Mouse (Mus musculus) adrenal gland, postnatal 4 days (tissue): Measurements from ENCODE around the gene Chrna4. TPM values are rescaled to one million over a fixed set of nuclear protein-coding genes. Genes with fewer than 3 reads are reported as not detected.

Experiments
- DNase-seq, 2 experiments: peaks; one replicate each; pipeline ENCODE4 v3.0.0; 2021 to 2022; ENCODE audit warnings: low spot score in 2 of 2, mixed read lengths in 2 of 2
- total RNA-seq, 2 experiments: library from RNA; stranded (reverse); gene quantifications; 2 replicates each; pipeline ENCODE4 v1.2.3; 2021

Chrna4 gene
- total RNA-seq, 2 experiments from 2014 or later = 11.1 to 13.6 TPM

DNA sequence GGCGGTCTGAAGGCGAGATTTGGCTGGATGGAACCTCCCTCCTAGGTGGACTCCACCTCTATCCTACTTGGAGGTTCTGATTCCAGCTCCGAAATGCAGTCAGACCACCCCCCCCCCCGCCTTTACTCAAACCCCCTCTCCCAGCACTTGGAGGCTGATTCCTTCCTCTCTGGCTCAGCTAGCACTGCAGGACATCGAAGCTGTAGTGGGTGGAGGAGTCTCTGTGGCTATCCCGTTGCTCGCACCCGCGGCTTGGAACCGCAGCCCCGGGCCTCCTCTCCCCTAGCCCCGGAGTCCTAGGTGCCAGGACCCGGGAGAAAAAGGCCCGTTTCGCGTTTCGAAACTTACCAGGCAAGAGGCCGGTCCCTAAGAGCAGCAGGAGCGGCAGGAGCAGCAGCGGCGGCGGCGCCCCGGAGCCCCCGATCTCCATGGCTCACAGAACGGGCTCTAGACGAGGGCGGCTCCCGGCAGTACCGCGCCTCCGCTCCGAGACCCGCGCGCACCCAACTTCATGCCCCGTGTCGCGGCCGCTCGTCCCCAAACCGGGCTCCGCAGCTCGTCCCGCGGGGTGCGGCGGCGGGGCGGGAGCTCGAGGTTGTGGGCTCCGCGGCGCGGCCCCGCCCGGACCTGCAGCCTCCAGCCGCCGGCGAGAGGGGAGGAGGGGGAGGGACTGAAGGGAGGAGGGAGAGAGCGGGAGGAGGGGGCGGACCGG lies 4.5 kb downstream of the Chrna4 start:
- DNase-seq = no peak

DNA sequence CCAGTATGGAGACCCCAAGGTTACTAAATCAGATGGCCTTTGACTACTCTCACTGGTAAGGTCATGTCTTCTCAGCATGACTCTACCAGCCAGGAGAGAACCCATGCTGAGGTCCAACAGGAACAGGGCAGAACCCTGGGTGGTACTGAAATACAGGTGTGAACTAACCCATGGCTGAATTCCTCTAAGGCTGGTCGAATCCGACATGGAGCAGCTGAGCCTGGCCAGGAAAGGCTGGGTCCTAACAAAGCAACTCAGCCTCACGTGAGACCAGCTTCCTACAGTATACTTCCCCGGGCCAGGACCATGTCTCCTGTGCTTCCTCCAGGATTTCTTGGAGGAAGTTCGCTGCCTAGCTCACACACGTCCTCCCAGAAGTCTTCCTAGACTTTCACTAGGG lies 6.8 kb downstream of the Chrna4 start:
- no peak for DNase-seq

DNA sequence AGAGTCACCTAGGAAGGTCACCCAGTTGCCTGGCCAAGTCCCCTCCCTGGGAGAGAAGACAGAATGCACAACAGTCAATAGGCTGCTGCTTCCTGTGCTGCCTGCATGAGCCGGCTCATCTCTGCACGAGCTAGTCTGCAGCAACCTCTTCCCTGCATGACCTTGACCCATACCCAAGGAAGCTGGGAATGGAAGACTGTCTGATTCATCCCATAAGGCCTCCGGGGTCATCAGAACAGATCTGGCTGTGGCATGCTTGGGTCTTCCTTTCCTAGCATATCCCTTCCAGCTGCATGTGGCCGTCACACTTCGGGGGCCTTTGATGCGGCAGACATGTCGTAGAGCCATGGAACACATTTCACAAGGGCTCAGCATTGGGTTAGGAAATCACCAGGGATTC lies 8.2 kb downstream of the Chrna4 start:
- DNase-seq = no peak

DNA sequence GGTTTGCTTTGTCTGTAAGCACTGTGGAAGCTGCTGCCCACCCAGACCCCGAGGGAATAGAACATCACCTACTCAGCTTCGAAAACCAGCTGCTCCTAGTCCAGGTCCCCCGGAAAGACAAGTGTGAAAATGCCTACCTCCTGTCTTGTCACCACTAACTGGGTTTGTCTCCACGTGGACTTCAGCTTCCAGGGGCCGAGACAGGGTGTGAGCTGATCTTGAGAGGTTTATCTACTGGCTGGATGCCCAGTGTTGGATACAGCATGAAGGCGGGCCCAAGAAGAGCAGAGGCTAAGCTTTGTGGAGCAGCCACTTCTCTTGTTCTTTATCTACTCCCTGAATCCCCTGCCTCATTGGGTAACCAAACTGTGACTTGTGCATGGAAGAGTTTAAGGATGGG lies 10.0 kb downstream of the Chrna4 start:
- DNase-seq = no peak

DNA sequence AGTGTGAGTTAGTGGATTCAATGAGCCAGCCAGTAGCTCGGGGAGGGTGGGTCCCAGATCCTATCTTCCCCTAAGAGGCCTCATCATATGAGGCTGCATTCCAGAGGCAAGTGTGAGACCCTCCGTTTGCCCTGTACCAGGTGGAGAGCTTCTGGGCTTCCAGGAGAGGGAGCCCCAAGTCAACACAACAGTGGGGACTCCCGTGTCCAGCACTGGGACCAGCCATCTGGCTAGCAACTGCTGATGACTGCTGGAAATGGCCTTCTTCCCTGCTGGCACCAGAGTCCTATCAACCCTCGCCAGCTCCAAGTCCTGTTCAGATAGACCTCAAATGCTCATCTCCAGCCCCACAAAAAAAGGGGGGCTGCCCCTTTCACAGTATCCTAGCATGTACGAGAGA lies 10.9 kb downstream of the Chrna4 start:
- no peak for DNase-seq

DNA sequence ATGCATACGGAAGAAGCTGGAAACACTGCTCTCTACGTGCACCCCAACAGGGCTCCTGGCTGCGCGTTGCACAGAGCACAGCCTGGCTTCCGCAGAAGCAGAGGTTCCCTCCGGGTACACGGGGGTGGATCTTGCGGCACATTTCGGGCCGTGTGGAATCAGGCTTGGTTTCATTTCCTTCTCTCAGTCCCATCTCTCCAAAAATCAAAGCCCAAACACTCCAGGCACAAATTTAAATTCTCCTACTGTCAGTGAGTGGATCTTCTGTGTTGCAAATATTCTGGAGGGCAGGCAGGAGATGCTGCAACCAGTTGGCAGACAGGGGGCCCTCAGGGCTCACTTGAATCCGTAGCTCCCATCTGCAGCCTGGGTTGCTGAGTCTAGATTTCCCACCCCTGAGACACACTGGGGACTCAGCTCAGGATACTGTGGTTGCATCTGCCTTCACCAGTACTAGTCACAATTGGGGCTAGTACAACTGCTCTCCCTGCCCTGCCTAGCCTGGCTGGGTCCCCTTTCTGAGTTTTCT lies 11.9 kb downstream of the Chrna4 start:
- DNase-seq = no peak

DNA sequence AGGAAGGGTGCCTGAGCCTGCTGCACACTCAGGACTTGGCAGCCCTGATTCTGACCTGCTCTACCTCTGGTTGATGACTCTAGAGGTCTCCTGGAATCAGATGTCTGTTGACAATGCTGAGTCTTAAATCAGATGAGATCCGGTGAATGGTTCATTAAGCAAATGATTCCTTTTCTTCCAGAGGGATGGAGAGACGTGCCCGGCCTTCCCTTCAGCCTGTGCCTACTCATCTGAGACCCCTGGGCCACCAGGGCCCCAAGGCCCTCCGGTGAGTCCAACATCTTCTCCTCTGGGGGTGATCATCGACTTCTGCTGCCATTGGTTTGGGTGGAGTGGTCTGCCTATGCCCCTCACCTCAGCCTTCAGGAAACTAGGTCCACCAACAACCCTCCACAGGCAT lies 35.0 kb downstream of the Chrna4 start:
- DNase-seq = no peak

DNA sequence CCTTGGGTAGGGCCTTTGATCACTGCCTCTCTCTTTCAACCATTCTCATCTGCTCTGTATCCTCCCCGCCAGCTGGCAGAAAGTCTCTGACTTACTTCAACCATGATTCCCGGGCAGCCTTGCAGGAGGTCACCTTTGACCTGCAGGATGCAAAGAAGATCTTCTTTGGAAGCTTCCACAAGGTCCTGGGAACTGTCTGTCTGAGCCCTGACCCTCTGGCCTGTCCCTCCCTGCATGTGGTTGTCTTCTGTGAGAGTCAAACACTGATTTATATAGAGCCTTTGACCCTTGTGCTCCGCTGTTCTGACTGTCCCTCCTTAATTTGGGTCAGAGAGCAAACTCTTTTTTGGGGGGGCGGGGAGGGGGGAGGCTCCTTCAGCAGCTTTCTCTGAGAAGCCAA lies 36.3 kb downstream of the Chrna4 start:
- no peak for DNase-seq

DNA sequence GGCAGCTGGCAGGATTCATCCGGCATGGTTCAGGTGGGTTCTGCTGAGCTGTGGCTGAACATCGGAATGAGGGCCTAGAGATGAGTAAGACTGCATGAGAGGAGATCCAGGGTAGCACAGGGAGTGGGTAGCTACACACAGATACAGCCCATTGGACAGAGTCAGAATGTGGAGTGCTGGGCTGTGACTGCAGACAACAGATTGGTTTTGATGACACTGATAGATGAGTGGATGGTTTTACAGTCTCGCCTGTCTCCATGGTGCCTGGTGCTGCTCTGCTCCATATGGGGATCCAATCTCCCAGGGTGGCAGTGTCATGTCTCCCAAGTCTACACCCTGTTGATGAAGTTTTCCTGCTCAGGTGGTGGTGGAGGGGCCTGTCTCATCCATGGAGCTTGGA lies 46.4 kb downstream of the Chrna4 start:
- DNase-seq = no peak

DNA sequence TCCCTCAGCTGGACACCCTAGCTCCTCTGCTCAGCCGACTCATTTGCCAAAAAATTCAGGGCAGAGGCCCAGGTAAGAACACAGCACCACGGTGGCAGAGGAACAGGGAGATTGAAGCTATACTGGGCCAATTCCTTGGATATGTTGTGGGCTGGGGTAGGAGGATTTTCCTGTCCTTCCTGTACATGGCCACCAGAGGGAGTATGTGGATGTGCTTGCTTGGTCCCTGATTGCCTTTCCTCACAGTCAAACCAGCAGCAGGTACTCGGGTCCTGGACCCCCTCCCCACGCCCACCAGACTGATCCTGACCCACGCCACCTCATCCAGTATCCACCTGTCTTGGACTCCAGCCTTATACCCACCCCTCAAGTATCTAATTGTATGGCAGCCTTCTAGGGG lies 46.9 kb downstream of the Chrna4 start:
- DNase-seq = no peak

DNA sequence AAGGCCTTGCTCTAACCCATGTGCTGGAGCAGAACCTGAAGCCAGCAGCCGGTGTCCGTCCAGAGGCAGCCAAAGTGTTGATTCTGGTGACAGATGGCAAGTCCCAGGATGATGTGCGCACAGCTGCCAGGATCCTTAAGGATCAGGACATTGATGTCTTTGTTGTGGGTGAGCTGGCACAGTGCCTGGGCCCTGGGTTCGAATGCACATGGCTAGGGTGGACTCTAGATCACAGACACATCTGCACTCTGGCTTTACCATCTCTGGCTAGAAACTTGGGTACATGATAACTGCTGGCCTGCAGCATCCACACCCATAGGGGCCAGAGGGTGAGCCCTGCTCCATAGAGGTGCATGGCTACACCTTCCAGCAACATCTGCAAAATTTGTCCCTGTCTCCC lies 47.9 kb downstream of the Chrna4 start:
- no peak for DNase-seq

DNA sequence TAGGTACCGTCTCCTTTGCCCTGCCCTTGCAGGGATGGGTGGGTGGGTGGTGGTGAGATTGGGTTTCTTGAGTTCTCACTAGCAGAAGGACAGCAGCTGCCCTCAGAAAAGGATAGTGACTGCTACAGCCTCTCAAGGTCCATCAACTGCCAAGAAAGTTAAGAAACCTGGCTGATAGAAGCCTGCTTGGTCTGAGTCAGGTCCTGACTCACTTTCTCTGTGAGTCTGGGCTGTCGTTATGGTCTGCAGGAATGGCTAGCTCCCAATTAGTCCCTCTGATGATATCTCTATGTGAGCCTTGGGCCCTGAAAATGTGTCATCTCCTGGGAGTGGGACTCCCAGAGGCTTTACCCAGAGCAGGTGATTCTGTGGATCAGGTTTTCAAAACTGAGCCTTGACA lies 49.0 kb downstream of the Chrna4 start:
- DNase-seq = no peak

DNA sequence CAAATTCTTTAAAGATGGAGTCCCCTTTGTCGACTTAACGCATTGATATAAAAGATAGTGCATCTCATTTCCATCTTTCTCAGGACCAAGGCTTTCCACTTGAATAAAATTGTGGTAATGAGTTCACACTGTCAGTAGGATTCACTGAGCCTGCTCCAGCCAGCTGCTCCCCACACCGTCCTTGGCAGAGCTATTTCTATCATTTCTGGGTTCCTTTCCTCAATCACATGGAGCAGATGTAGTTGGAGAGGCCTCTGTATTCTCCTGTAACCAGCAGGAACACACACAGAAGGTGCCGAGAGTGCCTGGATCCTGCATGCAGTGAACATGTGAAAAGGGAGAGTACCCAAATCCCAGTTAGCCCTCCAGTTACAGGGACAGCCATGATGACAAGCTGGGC lies 53.0 kb downstream of the Chrna4 start:
- no peak for DNase-seq

DNA sequence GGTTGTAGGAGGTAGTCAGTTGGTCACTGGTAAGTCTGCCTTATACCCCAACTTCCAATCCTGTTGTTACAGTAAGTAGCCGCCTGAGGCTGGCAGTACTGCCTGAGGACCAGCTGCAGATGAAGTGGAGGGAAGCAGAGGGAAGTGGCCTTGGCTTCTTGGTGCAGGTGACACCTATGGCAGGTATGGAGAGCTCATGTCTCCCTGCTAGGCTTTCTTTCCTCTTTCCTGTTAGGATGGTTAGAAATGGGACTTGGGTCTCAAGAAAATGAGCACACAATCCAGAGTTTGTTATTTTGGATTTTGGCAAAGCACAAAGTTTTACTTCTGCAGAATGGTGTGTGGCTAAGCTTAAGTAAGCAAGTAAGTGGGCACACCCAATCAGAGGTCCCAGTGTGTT lies 54.4 kb downstream of the Chrna4 start:
- DNase-seq = no peak

DNA sequence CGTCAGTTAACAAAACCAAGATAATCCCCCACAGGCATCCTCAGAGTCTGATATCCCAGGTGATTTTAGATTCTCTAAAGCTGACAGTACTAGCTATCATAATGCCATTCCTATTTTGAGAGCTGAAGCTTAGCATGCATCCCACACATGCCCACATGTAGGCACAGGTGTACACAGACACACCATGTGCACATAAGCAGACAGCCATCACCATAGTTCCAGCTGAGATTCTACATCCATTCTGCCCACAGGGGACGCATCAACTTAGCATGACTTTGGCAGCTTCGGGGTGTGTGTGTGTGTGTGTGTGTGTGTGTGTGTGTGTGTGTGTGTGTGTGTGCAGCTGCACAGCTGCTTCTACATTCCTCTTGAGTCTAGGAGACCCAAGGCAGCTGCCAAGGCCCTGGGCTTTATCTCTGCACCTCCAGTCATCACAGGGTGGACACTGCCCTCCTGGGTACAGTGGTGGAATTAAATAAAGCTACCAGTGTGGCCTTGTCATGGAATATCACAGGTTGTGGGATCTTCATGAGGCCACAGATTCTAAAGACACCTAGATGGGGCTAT lies 54.9 kb downstream of the Chrna4 start:
- DNase-seq = no peak

DNA sequence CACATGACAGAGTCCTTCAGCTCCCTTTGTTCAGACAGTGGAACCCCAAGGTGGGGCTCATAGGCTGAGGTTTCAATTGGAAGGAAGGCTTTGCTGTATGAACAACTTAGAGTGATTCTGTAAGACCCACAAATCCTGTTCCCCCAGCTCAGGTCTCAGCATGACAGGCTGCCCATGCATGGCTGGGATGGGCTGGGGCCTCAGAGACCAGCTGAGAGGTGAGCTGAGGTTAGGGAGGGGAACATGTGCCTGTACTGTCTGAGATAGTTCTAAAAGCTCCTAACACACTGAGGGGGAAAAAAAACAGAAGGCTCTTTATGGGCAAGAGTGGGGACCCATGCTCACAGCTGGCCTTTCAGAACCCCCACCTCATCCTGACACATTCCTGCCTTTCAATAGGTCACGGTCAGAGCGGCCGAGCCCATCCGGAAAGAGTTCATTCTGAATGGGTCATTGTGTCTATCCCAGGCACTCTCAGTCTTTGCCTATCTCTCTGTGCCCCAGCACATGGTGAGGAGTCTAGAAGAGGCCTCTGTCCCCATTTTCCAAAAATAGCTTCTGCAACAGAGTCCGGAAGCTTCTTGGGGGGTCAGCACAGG lies 55.8 kb downstream of the Chrna4 start:
- DNase-seq = no peak

DNA sequence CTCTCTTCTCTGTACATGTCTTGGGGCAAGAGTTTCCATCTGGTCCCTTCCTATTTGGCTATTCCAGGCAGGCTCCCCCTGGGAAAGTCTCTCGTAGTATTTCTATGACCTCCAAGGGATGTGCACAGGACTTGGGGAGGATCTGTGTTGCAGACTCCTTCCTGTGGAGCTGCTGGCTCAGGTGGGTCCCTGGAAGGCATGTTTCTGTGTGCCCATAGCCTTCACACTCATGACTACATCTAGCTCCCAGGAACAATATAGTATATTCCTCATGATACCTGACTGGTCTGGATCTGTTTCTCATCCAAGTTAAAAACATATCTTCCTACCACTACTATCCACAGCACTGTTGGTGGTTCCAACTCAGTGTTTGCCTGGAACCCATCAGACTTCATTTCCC lies 56.3 kb downstream of the Chrna4 start:
- DNase-seq = no peak

DNA sequence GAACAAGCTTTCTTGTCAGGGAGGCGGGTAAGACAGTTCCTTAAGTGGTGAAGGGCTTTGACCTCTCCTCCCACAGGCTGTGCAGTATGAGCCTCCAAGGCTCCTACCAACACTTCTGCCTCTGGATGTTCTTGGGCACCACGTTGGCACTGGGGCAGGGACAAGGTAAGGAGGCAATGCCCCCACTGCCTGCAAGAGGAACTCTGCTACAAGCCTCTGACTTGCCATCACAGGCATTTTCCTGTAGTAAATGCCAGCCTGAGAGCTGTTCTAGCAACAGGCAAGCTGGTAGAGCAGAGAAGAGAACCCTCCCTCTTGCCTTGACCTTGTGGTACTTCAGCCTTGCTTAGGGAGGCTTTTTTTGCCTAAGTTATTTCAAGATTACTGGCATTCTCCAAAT lies 56.9 kb downstream of the Chrna4 start, which contains the start of gene Col20a1:
TSS of gene Col20a1 (plus strand) at position 87 of the 400 bp plus-strand sequence.
- DNase-seq = no peak

DNA sequence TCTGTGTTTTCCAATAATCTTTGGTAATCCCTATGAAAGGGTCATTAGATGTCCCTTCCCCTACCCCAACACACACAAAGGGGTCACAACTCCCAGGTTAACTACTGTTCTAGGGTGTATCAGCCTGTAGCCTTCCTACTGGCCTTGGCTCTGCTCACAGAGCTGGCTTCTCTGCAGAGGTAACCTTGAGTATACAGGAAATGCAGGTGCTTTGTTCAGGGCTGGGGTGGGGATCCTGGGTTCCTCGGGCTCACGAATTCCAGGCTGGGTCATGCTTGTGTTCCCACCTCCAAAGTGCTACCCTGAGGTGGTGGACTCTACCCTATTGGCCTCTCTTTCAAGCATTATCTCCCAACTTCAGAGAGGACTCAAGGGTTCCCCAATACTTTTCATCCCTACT lies 57.7 kb downstream of the Chrna4 start:
- no peak for DNase-seq

DNA sequence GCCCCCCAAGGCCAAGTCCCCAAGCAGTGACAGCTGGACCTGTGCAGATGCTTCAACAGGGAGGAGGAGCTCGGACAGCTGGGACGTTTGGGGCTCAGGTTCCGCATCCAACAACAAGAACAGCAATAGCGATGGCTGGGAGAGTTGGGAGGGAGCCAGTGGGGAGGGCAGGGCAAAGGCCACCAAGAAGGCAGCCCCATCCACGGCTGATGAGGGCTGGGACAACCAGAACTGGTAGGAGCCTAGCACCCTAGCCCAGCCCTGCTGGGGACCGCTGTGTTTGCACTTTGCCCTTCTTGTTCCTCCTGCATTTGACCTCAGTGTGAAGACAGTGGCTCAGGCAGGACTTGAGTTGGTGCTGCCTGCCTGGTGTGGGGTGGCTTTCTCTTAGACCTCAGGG lies 62.2 kb downstream of the Chrna4 start:
- no peak for DNase-seq
